ENCODE assay signal across 19 mouse cellular contexts in genomic region chr10:111128493-111128892, GRCm38 (mm10).
"Had no signal": no experiment of that assay in that cellular context is flagged by ENCODE, and none has a peak within 500 bp of the region (broad histone marks: within the 10 kb centered on the region; RNA-seq: fewer than 3 reads in every experiment).

No protein-coding gene starts in this region.

- H3K4me1 ChIP-seq: lung, embryonic 15.5 days; midbrain, embryonic 12.5 days; neural tube, embryonic 12.5 days had no signal

- H3K27ac ChIP-seq: liver, embryonic 15.5 days; lung, embryonic 15.5 days; midbrain, embryonic 10.5 days; midbrain, embryonic 12.5 days; neural tube, embryonic 12.5 days had no signal

- H3K9me3 ChIP-seq: liver, embryonic 15.5 days; lung, embryonic 15.5 days; midbrain, embryonic 10.5 days; midbrain, embryonic 12.5 days; neural tube, embryonic 12.5 days had no signal

- H3K36me3 ChIP-seq: liver, embryonic 15.5 days; lung, embryonic 15.5 days; midbrain, embryonic 10.5 days; midbrain, embryonic 12.5 days; neural tube, embryonic 12.5 days had no signal

- ATAC-seq: liver, postnatal 0 days; lung, postnatal 0 days had no signal

- H3K27me3 ChIP-seq: liver, embryonic 15.5 days; lung, embryonic 15.5 days; midbrain, embryonic 12.5 days; neural tube, embryonic 12.5 days had no signal

- DNase-seq: liver, postnatal 0 days; lung, adult 2 months; lung, postnatal 14 days; lung, postnatal 36 days; midbrain, embryonic 14.5 days; retina, postnatal 1 day; right cerebral cortex, adult 18-20 months; right cerebral cortex, postnatal 25 days; right cerebral cortex, postnatal 4 days; spleen, adult 18-20 months; thymus, adult 18-20 months; thymus, postnatal 14 days; thymus, postnatal 36 days had no signal

- H3K9ac ChIP-seq: liver, embryonic 15.5 days; liver, postnatal 0 days; lung, embryonic 15.5 days; midbrain, embryonic 12.5 days; neural tube, embryonic 12.5 days had no signal

- H3K4me2 ChIP-seq: liver, embryonic 15.5 days; lung, embryonic 15.5 days; midbrain, embryonic 12.5 days; neural tube, embryonic 12.5 days had no signal

- H3K4me3 ChIP-seq: liver, embryonic 15.5 days; lung, embryonic 15.5 days; midbrain, embryonic 10.5 days; midbrain, embryonic 12.5 days; neural tube, embryonic 12.5 days had no signal
